Mouse (Mus musculus) c-Kit-positive CD71-positive TER-119-positive erythroid progenitor cells, embryonic 14.5 days (primary cell): ENCODE results near the gene Kank2.
A peak's percentile ranks its signal among the peaks of the same experiment; 100 is the strongest.
"Not testable (repeated sequence)": the region's sequence is repeated elsewhere in the genome, so short reads cannot be mapped to it uniquely, and the experiment has no call there.

Source experiments
- DNase-seq: peaks from one replicate; pipeline ENCODE4 v3.0.0-alpha.2; 2013; ENCODE audit warnings: low spot score

Kank2 gene

GRCm38 (mm10) chr9:21784517-21785307 is 13.8 kb downstream of the Kank2 start:
- no peak for DNase-seq

- DNase-seq: no peak
Measured at GRCm38 (mm10) chr9:21781657-21782468, 16.7 kb downstream of the Kank2 start.

GRCm38 (mm10) chr9:21777726-21778125 is 20.8 kb downstream of the Kank2 start:
- no peak for DNase-seq

GRCm38 (mm10) chr9:21774353-21774752 is 24.2 kb downstream of the Kank2 start:
- DNase-seq: no peak

GRCm38 (mm10) chr9:21773396-21773795 is 25.1 kb downstream of the Kank2 start:
- DNase-seq: not testable (repeated sequence)

- DNase-seq: no peak
Measured at GRCm38 (mm10) chr9:21769558-21770183, 28.9 kb downstream of the Kank2 start.

- no peak for DNase-seq
Measured at GRCm38 (mm10) chr9:21768511-21769411, 29.8 kb downstream of the Kank2 start.

GRCm38 (mm10) chr9:21767896-21768295 is 30.6 kb downstream of the Kank2 start:
- no peak for DNase-seq

- no peak for DNase-seq
Measured at GRCm38 (mm10) chr9:21764084-21764999, 34.2 kb downstream of the Kank2 start.

GRCm38 (mm10) chr9:21762135-21762534 is 36.4 kb downstream of the Kank2 start:
- no peak for DNase-seq

GRCm38 (mm10) chr9:21760155-21761088 is 38.1 kb downstream of the Kank2 start, which contains the start of gene Spc24:
Spc24 (minus strand) TSS chr9:21760303.
- peak; percentile 97 for DNase-seq

GRCm38 (mm10) chr9:21759718-21760117 is 38.8 kb downstream of the Kank2 start:
- DNase-seq: peak; percentile 29

GRCm38 (mm10) chr9:21758576-21759529 is 39.7 kb downstream of the Kank2 start:
- no peak for DNase-seq

- DNase-seq: no peak
Measured at GRCm38 (mm10) chr9:21754516-21755321, 43.8 kb downstream of the Kank2 start.

GRCm38 (mm10) chr9:21754003-21754402 is 44.5 kb downstream of the Kank2 start:
- no peak for DNase-seq

- DNase-seq: no peak
Measured at GRCm38 (mm10) chr9:21752252-21752792, 46.2 kb downstream of the Kank2 start.

GRCm38 (mm10) chr9:21751347-21751746 is 47.2 kb downstream of the Kank2 start:
- DNase-seq: no peak
